Mouse (Mus musculus): ENCODE measurements around the gene Ralbp1.

The Ralbp1 gene

GRCm38 (mm10) chr17:65853326-65853725 is 32.3 kb downstream of the Ralbp1 start:
- CTCF ChIA-PET: no interaction called here

- CTCF ChIA-PET: no interaction called here
Measured at GRCm38 (mm10) chr17:65851749-65852148, 33.8 kb downstream of the Ralbp1 start.

GRCm38 (mm10) chr17:65850487-65850886 is 35.1 kb downstream of the Ralbp1 start:
- CTCF ChIA-PET: interaction anchor here (0.6 kb wide), 1 partner anchor 211 kb away, joined by 4 read pairs; no protein-coding TSS in a partner anchor

GRCm38 (mm10) chr17:65847694-65848449 is 37.7 kb downstream of the Ralbp1 start:
- CTCF ChIA-PET: no interaction called here

GRCm38 (mm10) chr17:65845423-65845822 is 40.2 kb downstream of the Ralbp1 start:
- CTCF ChIA-PET: no interaction called here

GRCm38 (mm10) chr17:65842669-65843381 is 42.8 kb downstream of the Ralbp1 start:
- CTCF ChIA-PET: no interaction called here

- CTCF ChIA-PET: no interaction called here
Measured at GRCm38 (mm10) chr17:65839541-65840256, 45.9 kb downstream of the Ralbp1 start.

GRCm38 (mm10) chr17:65836746-65837145 is 48.9 kb downstream of the Ralbp1 start:
- CTCF ChIA-PET: no interaction called here

GRCm38 (mm10) chr17:65833891-65834290 is 51.7 kb downstream of the Ralbp1 start:
- CTCF ChIA-PET: interaction anchor here (0.7 kb wide), 1 partner anchor 96 kb away, joined by 3 read pairs; no protein-coding TSS in a partner anchor

GRCm38 (mm10) chr17:65830216-65830863 is 55.3 kb downstream of the Ralbp1 start:
- CTCF ChIA-PET: no interaction called here

GRCm38 (mm10) chr17:65828951-65829350 is 56.6 kb downstream of the Ralbp1 start:
- CTCF ChIA-PET: interaction anchor here (0.7 kb wide), 1 partner anchor 78 kb away, joined by 4 read pairs; no protein-coding TSS in a partner anchor

- CTCF ChIA-PET: no interaction called here
Measured at GRCm38 (mm10) chr17:65827904-65828303, 57.7 kb downstream of the Ralbp1 start.

- CTCF ChIA-PET: no interaction called here
Measured at GRCm38 (mm10) chr17:65827119-65827840, 58.3 kb downstream of the Ralbp1 start.

GRCm38 (mm10) chr17:65826257-65826656 is 59.3 kb downstream of the Ralbp1 start:
- CTCF ChIA-PET: no interaction called here

GRCm38 (mm10) chr17:65824246-65824645 is 61.4 kb downstream of the Ralbp1 start:
- CTCF ChIA-PET: no interaction called here

GRCm38 (mm10) chr17:65822423-65822822 is 63.2 kb downstream of the Ralbp1 start:
- CTCF ChIA-PET: no interaction called here

GRCm38 (mm10) chr17:65820197-65820596 is 65.4 kb downstream of the Ralbp1 start:
- CTCF ChIA-PET: interaction anchor here (1.2 kb wide), 1 partner anchor 113 kb away, joined by 6 read pairs; no protein-coding TSS in a partner anchor

- CTCF ChIA-PET: no interaction called here
Measured at GRCm38 (mm10) chr17:65813763-65814162, 71.8 kb downstream of the Ralbp1 start.

GRCm38 (mm10) chr17:65811032-65811431 is 74.6 kb downstream of the Ralbp1 start:
- CTCF ChIA-PET: no interaction called here

- CTCF ChIA-PET: no interaction called here
Measured at GRCm38 (mm10) chr17:65806416-65806815, 79.2 kb downstream of the Ralbp1 start.

GRCm38 (mm10) chr17:65805966-65806365 is 79.6 kb downstream of the Ralbp1 start:
- CTCF ChIA-PET: no interaction called here
